Mouse (Mus musculus) lung, embryonic 14.5 days (tissue): ENCODE results near the gene Ddb1. TPM values are rescaled to one million over a fixed set of nuclear protein-coding genes. Genes with fewer than 3 reads are reported as not detected.

ENCODE experiments used
- ATAC-seq: fragments of 200-750 bp; cut with Nextera tagmentation; 2 replicates; pipeline ENCODE4 v1.8.0; 2017; ENCODE audit warnings: mild to moderate bottlenecking, moderate TSS enrichment, moderate library complexity; ENCODE audit not compliant: insufficient read depth
- DNase-seq: peaks from one replicate; pipeline ENCODE4 v3.0.0-alpha.2; 2015
- H3K27ac ChIP-seq: fragments of 300-500 bp; sonication (generic); 2 replicates; pipeline ENCODE4 v1.5.1; 2014; ENCODE audit warnings: low read depth, mild to moderate bottlenecking, moderate library complexity
- H3K27me3 ChIP-seq: fragments of 300-500 bp; sonication (generic); 2 replicates; pipeline ENCODE4 v1.6.1; 2014; ENCODE audit warnings: low read length, control low read depth; ENCODE audit not compliant: insufficient read depth
- H3K36me3 ChIP-seq: fragments of 300-500 bp; sonication (generic); 2 replicates; pipeline ENCODE4 v1.6.1; 2014; ENCODE audit warnings: control low read depth; ENCODE audit not compliant: insufficient read depth
- H3K4me1 ChIP-seq: fragments of 300-500 bp; sonication (generic); 2 replicates; pipeline ENCODE4 v1.6.1; 2014; ENCODE audit warnings: antibody characterized with exemption, control low read depth; ENCODE audit not compliant: insufficient read depth
- H3K4me2 ChIP-seq: fragments of 300-500 bp; sonication (generic); 2 replicates; pipeline ENCODE4 v1.6.1; 2014; ENCODE audit warnings: mild to moderate bottlenecking
- H3K4me3 ChIP-seq: fragments of 300-500 bp; sonication (generic); 2 replicates; pipeline ENCODE4 v1.5.1; 2014; ENCODE audit warnings: low read depth, low read length
- H3K9ac ChIP-seq: fragments of 300-500 bp; sonication (generic); 2 replicates; pipeline ENCODE4 v1.6.1; 2014
- H3K9me3 ChIP-seq: fragments of 300-500 bp; sonication (generic); 2 replicates; pipeline ENCODE4 v1.6.1; 2016; ENCODE audit warnings: low read depth, low read length, control low read depth
- CTCF ChIP-seq: IDR thresholded peaks from 2 replicates; pipeline ENCODE4 v1.5.1; 2016; ENCODE audit warnings: antibody characterized with exemption, low read depth
- WGBS: fragments of 180-500 bp; shearing (Covaris S2); extraction: QIAGEN DNeasy Blood & Tissue Kit; methylation state at CpG from one replicate; pipeline ENCODE4 v1.1.7; 2014; 5-methylcytosine and 5-hydroxymethylcytosine counted together
- polyA plus RNA-seq: library from polyadenylated mRNA; unstranded; fragments of >200 nt; fragmentation: Nextera tagmentation; extraction: Ambion mirVana; gene quantifications from 2 replicates; pipeline ENCODE4 v1.2.1, GENCODE M21; 2014

Ddb1 gene
- polyA plus RNA-seq, 1 experiment from 2014 or later = 396 TPM

- Histone ChIP-seq H3K4me2 (no peak overlapping the region), H3K27ac (no peak overlapping the region), H3K36me3 (no peaks in the 10 kb centered on the region), H3K9me3 (no peaks in the 10 kb centered on the region), H3K4me3 (no peak overlapping the region), H3K4me1 (no peaks in the 10 kb centered on the region), H3K9ac (no peak overlapping the region), H3K27me3 (no peaks in the 10 kb centered on the region)
- WGBS = 5% methylated on average over 5 of the region's 5 CpGs
- ATAC-seq = no peak
- DNase-seq = no peak
- no peak for TF ChIP-seq CTCF
Observed at GRCm38 (mm10) chr19:10640080-10640479, 35.0 kb downstream of the Ddb1 start.

DNA sequence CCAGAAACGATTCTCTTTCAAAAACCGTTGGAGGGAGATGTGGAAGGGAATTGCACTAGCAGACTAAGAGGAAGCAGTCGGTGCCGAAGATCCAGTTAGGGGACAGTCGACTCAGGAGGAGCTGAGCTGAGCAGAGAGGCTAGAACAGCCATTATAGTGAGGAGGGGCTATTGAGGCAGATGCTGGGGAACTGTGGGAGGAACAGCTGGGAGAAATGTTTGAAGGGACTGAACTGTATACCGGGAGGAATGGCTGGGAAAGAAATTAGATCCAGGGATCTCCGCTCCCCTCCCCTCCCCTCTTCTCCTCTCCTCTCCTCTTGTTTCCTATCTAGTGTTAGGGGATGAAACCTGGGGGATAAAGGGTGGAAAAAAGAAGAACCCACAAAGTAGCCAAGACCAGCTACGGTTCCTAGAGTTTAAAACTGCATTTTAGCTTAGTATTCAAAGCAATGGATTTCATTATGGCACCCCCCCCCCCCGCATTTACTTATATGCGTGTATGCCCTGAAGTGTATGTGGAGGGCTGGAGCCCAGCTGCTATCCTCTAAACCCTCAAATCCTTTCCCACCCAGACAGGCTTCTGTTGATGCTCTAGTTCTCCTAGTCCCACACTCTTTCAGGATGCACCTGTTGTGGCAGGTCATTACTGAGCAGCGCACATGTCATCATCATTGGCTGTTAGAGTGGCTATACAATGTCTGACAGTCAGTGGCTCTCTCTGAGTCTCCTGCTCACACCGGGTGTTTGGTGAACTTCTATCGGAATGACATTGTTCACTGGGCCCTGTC, 35.7 kb downstream of the Ddb1 start:
- WGBS = 44% methylated on average over 13 of the region's 13 CpGs
- no peak overlapping the region for H3K4me2 ChIP-seq
- DNase-seq (no peak), ATAC-seq (no peak)
- H3K27me3 ChIP-seq = no peaks in the 10 kb centered on the region
- H3K9ac ChIP-seq = no peak overlapping the region
- no peak overlapping the region for H3K4me3 ChIP-seq
- no peak overlapping the region for H3K27ac ChIP-seq
- H3K4me1 ChIP-seq = no peaks in the 10 kb centered on the region
- no peak for TF ChIP-seq CTCF
- H3K9me3 ChIP-seq = no peaks in the 10 kb centered on the region
- no peaks in the 10 kb centered on the region for H3K36me3 ChIP-seq

GRCm38 (mm10) chr19:10645616-10646015, 40.5 kb downstream of the Ddb1 start:
- H3K27ac ChIP-seq = no peak overlapping the region
- WGBS = 90% methylated on average over 2 of the region's 2 CpGs
- H3K4me2 ChIP-seq = no peak overlapping the region
- no peak overlapping the region for H3K9ac ChIP-seq
- ATAC-seq (no peak), DNase-seq (no peak)
- no peaks in the 10 kb centered on the region for H3K27me3 ChIP-seq
- no peaks in the 10 kb centered on the region for H3K9me3 ChIP-seq
- no peak for TF ChIP-seq CTCF
- H3K36me3 ChIP-seq = no peaks in the 10 kb centered on the region
- H3K4me3 ChIP-seq = no peak overlapping the region
- H3K4me1 ChIP-seq = no peaks in the 10 kb centered on the region

DNA sequence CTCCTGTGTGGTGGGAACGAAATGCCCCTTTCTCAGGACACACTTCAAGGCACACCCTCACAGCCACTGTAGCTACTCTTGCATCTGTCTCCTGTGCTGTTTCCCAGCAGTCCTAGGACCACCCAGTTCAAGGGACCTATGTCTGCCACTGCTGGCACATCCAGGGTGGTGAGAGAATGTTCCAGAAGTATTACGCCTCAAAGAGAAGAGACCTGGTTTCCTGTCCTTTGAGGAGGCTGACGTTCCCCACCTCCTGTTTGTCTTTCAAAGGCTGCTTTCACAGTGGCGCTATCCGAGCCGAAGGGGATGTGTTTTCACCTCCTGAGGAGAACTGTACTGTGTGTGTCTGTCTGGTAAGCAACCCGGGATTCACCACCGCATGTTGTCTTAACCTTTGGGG, 43.0 kb downstream of the Ddb1 start:
- Histone ChIP-seq H3K27ac (no peak overlapping the region), H3K4me1 (no peaks in the 10 kb centered on the region), H3K4me3 (no peak overlapping the region), H3K9me3 (no peaks in the 10 kb centered on the region), H3K36me3 (no peaks in the 10 kb centered on the region), H3K9ac (no peak overlapping the region), H3K27me3 (no peaks in the 10 kb centered on the region), H3K4me2 (no peak overlapping the region)
- no peak for TF ChIP-seq CTCF
- ATAC-seq (no peak), DNase-seq (no peak)
- WGBS = 65% methylated on average over 8 of the region's 8 CpGs

- 58% methylated on average over 3 of the region's 3 CpGs for WGBS
- Histone ChIP-seq H3K36me3 (no peaks in the 10 kb centered on the region), H3K4me2 (no peak overlapping the region), H3K9ac (no peak overlapping the region), H3K27me3 (no peaks in the 10 kb centered on the region), H3K9me3 (no peaks in the 10 kb centered on the region), H3K4me1 (no peaks in the 10 kb centered on the region), H3K27ac (no peak overlapping the region), H3K4me3 (no peak overlapping the region)
- DNase-seq (no peak), ATAC-seq (no peak)
- no peak for TF ChIP-seq CTCF
Observed at GRCm38 (mm10) chr19:10656058-10656457, 50.9 kb downstream of the Ddb1 start.

- Histone ChIP-seq H3K9ac (no peak overlapping the region), H3K27ac (no peak overlapping the region), H3K4me1 (no peaks in the 10 kb centered on the region), H3K4me2 (no peak overlapping the region), H3K36me3 (no peaks in the 10 kb centered on the region), H3K9me3 (no peaks in the 10 kb centered on the region), H3K4me3 (no peak overlapping the region), H3K27me3 (no peaks in the 10 kb centered on the region)
- WGBS = 38% methylated on average over 5 of the region's 5 CpGs
- TF ChIP-seq CTCF = no peak
- DNase-seq = no peak
- no peak for ATAC-seq
Observed at GRCm38 (mm10) chr19:10657742-10658141, 52.6 kb downstream of the Ddb1 start.

DNA sequence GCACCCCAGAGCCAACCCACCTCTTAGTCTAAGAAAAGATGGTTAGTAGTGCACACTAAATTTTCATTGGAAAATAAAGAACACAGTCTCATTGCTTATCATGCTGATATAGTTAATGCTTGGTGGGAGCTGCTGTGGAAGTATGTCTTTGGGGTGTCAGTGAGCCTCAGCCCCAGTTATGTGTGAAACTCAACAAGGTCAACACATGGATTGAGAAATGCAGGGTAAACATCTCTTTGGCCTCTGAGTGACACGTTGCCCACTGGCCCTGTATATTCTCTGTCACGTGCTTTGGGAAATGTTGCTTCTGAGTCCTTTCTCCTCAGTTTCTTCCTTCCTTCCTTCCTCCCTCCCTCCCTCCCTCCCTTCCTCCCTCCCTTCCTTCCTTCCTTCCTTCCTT, 53.3 kb downstream of the Ddb1 start:
- Histone ChIP-seq H3K27me3 (no peaks in the 10 kb centered on the region), H3K4me3 (no peak overlapping the region), H3K27ac (no peak overlapping the region), H3K36me3 (no peaks in the 10 kb centered on the region), H3K9ac (no peak overlapping the region), H3K4me2 (no peak overlapping the region), H3K9me3 (no peaks in the 10 kb centered on the region), H3K4me1 (no peaks in the 10 kb centered on the region)
- TF ChIP-seq CTCF = no peak
- 48% methylated on average over 2 of the region's 2 CpGs for WGBS
- ATAC-seq (no peak), DNase-seq (no peak)
